Mouse (Mus musculus): Measurements from ENCODE around the gene Fam178b.

Fam178b gene

GRCm38 (mm10) chr1:36682620-36683355 lies at the start of gene Fam178b:
TSS of gene Fam178b (minus strand) at chr1:36683183.
- DNase-seq (ENCODE audit: low spot score) = no peak

GRCm38 (mm10) chr1:36724057-36724431 lies 41.1 kb upstream of the Fam178b start:
- no peak for DNase-seq (ENCODE audit: low spot score)

GRCm38 (mm10) chr1:36723146-36724056 lies 40.4 kb upstream of the Fam178b start:
- no peak for DNase-seq (ENCODE audit: low spot score)

GRCm38 (mm10) chr1:36718786-36719185 lies 35.8 kb upstream of the Fam178b start:
- DNase-seq (ENCODE audit: low spot score) = no peak

- no peak for DNase-seq (ENCODE audit: low spot score)
Measured at GRCm38 (mm10) chr1:36714311-36714710, 31.3 kb upstream of the Fam178b start, which contains the start of gene Actr1b. TSS of gene Actr1b (minus strand) at chr1:36714422.

GRCm38 (mm10) chr1:36711104-36711503 lies 28.1 kb upstream of the Fam178b start:
- no peak for DNase-seq (ENCODE audit: low spot score)

GRCm38 (mm10) chr1:36709854-36710280 lies 26.9 kb upstream of the Fam178b start, which contains the start of gene 4933424G06Rik:
TSS of gene 4933424G06Rik (plus strand) at chr1:36710149.
- peak; percentile 99 for DNase-seq (ENCODE audit: low spot score)

- DNase-seq (ENCODE audit: low spot score) = peak; percentile 81
Measured at GRCm38 (mm10) chr1:36709055-36709853, 26.3 kb upstream of the Fam178b start.

GRCm38 (mm10) chr1:36708626-36709025 lies 25.6 kb upstream of the Fam178b start:
- DNase-seq (ENCODE audit: low spot score) = peak; percentile 47

GRCm38 (mm10) chr1:36707797-36708196 lies 24.8 kb upstream of the Fam178b start:
- DNase-seq (ENCODE audit: low spot score) = no peak

- DNase-seq (ENCODE audit: low spot score) = no peak
Measured at GRCm38 (mm10) chr1:36707166-36707565, 24.2 kb upstream of the Fam178b start.

- no peak for DNase-seq (ENCODE audit: low spot score)
Measured at GRCm38 (mm10) chr1:36697030-36697429, 14.0 kb upstream of the Fam178b start.

- DNase-seq (ENCODE audit: low spot score) = no peak
Measured at GRCm38 (mm10) chr1:36696411-36696810, 13.4 kb upstream of the Fam178b start.

- no peak for DNase-seq (ENCODE audit: low spot score)
Measured at GRCm38 (mm10) chr1:36694871-36695270, 11.9 kb upstream of the Fam178b start.

- peak; percentile 99 for DNase-seq (ENCODE audit: low spot score)
Measured at GRCm38 (mm10) chr1:36691271-36692155, 8.5 kb upstream of the Fam178b start, which contains the start of gene Cox5b. TSS of gene Cox5b (plus strand) at chr1:36691449.

GRCm38 (mm10) chr1:36690671-36691235 lies 7.8 kb upstream of the Fam178b start:
- no peak for DNase-seq (ENCODE audit: low spot score)

- DNase-seq (ENCODE audit: low spot score) = peak; percentile 91
Measured at GRCm38 (mm10) chr1:36683810-36684467, 956 bp upstream of the Fam178b start.

- DNase-seq (ENCODE audit: low spot score) = no peak
Measured at GRCm38 (mm10) chr1:36680893-36681292, 2.1 kb downstream of the Fam178b start.

- DNase-seq (ENCODE audit: low spot score) = no peak
Measured at GRCm38 (mm10) chr1:36674936-36675335, 8.0 kb downstream of the Fam178b start.

Data from MN1 (cell line).